In the genomic region with DNA sequence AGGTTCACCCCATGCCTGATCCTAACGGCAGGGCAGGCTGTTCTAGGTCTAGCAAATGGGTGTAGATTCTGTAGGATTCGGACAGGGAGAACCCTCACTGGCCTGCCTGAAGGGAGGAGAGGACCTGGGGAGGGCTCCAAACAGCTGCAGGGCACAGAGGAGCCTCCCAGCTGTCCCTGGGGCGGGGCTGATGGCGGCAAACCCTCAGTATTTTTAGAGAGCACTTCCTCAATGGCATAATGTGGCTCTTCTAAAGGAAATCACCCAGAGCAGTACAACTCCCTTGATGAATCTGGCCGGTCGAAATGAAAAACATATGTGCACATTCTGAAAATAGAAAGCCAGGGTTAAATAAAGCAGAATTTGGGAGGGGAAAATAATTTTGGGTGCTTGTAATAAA, we compare ENCODE assay signal across 12 mouse cellular contexts.
DNase-seq lines count a peak whose midpoint lies in the region; ATAC-seq and TF ChIP-seq lines count a peak whose summit lies in the region.
"Had no signal": no experiment of that assay in that cellular context is flagged by ENCODE, and none has a peak within 500 bp of the region (broad histone marks: within the 10 kb centered on the region; RNA-seq: fewer than 3 reads in every experiment).

No protein-coding gene starts in this region.

- H3K9me3 ChIP-seq in intestine, embryonic 14.5 days (ENCODE audit: control insufficient read depth, low read length), result no peaks in the 10 kb centered on the region
- no peaks in the 10 kb centered on the region for H3K9me3 ChIP-seq in intestine, postnatal 0 days (ENCODE audit: control insufficient read depth)
- H3K9me3 ChIP-seq in limb, embryonic 14.5 days (ENCODE audit: control insufficient read depth, low read length), result no peaks in the 10 kb centered on the region
- no peaks in the 10 kb centered on the region for H3K9me3 ChIP-seq in forebrain, embryonic 13.5 days (replicated peaks)
- no peaks in the 10 kb centered on the region for H3K9me3 ChIP-seq in forebrain, embryonic 11.5 days (ENCODE audit: control insufficient read depth, low read length)
- H3K9me3 ChIP-seq: neural tube, embryonic 13.5 days; stomach, embryonic 15.5 days had no signal

- TF ChIP-seq POLR2A in limb, embryonic 14.5 days (IDR thresholded peaks at IDR 0.05; ENCODE audit: borderline replicate concordance, extremely low read depth, insufficient read depth, insufficient read length), result no peak

- peak; percentile 51 for DNase-seq in intestine, embryonic 14.5 days (ENCODE audit: low spot score)
- peak; percentile 54 for DNase-seq in gastrocnemius, adult 2 months
- DNase-seq in limb, embryonic 14.5 days (ENCODE audit: low spot score), result peak; percentile 39
- peak; percentile 22 to 35 for DNase-seq in thymus, postnatal 36 days
- no peak for DNase-seq in lung, postnatal 14 days
- no peak for DNase-seq in forebrain, embryonic 11.5 days (ENCODE audit: low spot score)
- DNase-seq: cerebellum, adult 9-11 months had no signal

- no peak for TF ChIP-seq CTCF in intestine, postnatal 0 days (IDR thresholded peaks at IDR 0.05; ENCODE audit: low read depth)
- TF ChIP-seq CTCF in gastrocnemius, adult 2 months (IDR thresholded peaks at IDR 0.05), result no peak

- H3K27me3 ChIP-seq in intestine, embryonic 14.5 days (replicated peaks; ENCODE audit: control insufficient read depth, insufficient read depth, low read length), result no peaks in the 10 kb centered on the region
- no peaks in the 10 kb centered on the region; the same call in 1 of the 2 replicates for H3K27me3 ChIP-seq in intestine, postnatal 0 days (replicated peaks; ENCODE audit: control insufficient read depth, insufficient read depth, low read length)
- H3K27me3 ChIP-seq in limb, embryonic 14.5 days (ENCODE audit: control insufficient read depth, insufficient read depth, low read length), result no peaks in the 10 kb centered on the region
- H3K27me3 ChIP-seq in forebrain, embryonic 13.5 days, result no peaks in the 10 kb centered on the region
- H3K27me3 ChIP-seq in forebrain, embryonic 11.5 days (ENCODE audit: control insufficient read depth, insufficient read depth, low read length), result no peaks in the 10 kb centered on the region
- H3K27me3 ChIP-seq: neural tube, embryonic 13.5 days; stomach, embryonic 15.5 days had no signal

- no peak for ATAC-seq in intestine, embryonic 14.5 days (replicated peaks; ENCODE audit: low FRiP score, low TSS enrichment, low read depth)
- no peak for ATAC-seq in intestine, postnatal 0 days
- ATAC-seq in limb, embryonic 14.5 days (ENCODE audit: low FRiP score, low read depth), result peak; percentile 24; the same call in 1 of the 2 replicates
- ATAC-seq in forebrain, embryonic 13.5 days, result no peak
- ATAC-seq in forebrain, embryonic 11.5 days (replicated peaks; ENCODE audit: low FRiP score), result no peak

- 79% methylated on average over 6 of the region's 6 CpGs for WGBS in intestine, embryonic 14.5 days
- WGBS in intestine, postnatal 0 days, result 42% methylated on average over 6 of the region's 6 CpGs
- WGBS in limb, embryonic 14.5 days, result 18% methylated on average over 6 of the region's 6 CpGs
- WGBS in forebrain, embryonic 13.5 days, result 81% methylated on average over 6 of the region's 6 CpGs
- 75% methylated on average over 6 of the region's 6 CpGs for WGBS in forebrain, embryonic 11.5 days

- H3K4me2 ChIP-seq in intestine, embryonic 14.5 days (ENCODE audit: low read length), result no peak overlapping the region
- H3K4me2 ChIP-seq in intestine, postnatal 0 days (replicated peaks; ENCODE audit: low read depth), result no peak overlapping the region
- H3K4me2 ChIP-seq in limb, embryonic 14.5 days (replicated peaks; ENCODE audit: low read depth, low read length, severe bottlenecking), result no peak overlapping the region; the same call in 1 of the 2 replicates
- no peak overlapping the region for H3K4me2 ChIP-seq in forebrain, embryonic 13.5 days
- no peak overlapping the region for H3K4me2 ChIP-seq in forebrain, embryonic 11.5 days (ENCODE audit: low read depth, low read length, severe bottlenecking)
- H3K4me2 ChIP-seq: neural tube, embryonic 13.5 days; stomach, embryonic 15.5 days had no signal

- intact Hi-C loops in gastrocnemius, adult 2 months (cut with DNase I), result no loop called here

- H3K4me3 ChIP-seq in intestine, embryonic 14.5 days (ENCODE audit: low read depth, low read length), result no peak overlapping the region
- H3K4me3 ChIP-seq in intestine, postnatal 0 days (ENCODE audit: low read depth, low read length), result no peak overlapping the region
- no peak overlapping the region for H3K4me3 ChIP-seq in gastrocnemius, adult 2 months
- H3K4me3 ChIP-seq in limb, embryonic 14.5 days (replicated peaks; ENCODE audit: low read length), result no peak overlapping the region
- H3K4me3 ChIP-seq in forebrain, embryonic 13.5 days, result no peak overlapping the region
- no peak overlapping the region for H3K4me3 ChIP-seq in forebrain, embryonic 11.5 days (ENCODE audit: low read depth, low read length)
- H3K4me3 ChIP-seq: neural tube, embryonic 13.5 days; stomach, embryonic 15.5 days had no signal

- H3K4me1 ChIP-seq in intestine, embryonic 14.5 days (replicated peaks; ENCODE audit: control insufficient read depth, insufficient read depth, low read length), result no peaks in the 10 kb centered on the region
- no peaks in the 10 kb centered on the region; the same call in 1 of the 2 replicates for H3K4me1 ChIP-seq in intestine, postnatal 0 days (replicated peaks; ENCODE audit: control insufficient read depth, insufficient read depth, low read length)
- peaks cover 24% of the 10 kb centered on the region for H3K4me1 ChIP-seq in limb, embryonic 14.5 days (ENCODE audit: control insufficient read depth, insufficient read depth, low read length)
- peaks cover 8% of the 10 kb centered on the region for H3K4me1 ChIP-seq in forebrain, embryonic 13.5 days
- no peaks in the 10 kb centered on the region for H3K4me1 ChIP-seq in forebrain, embryonic 11.5 days (replicated peaks; ENCODE audit: control insufficient read depth, insufficient read depth, low read length)

- H3K36me3 ChIP-seq in intestine, embryonic 14.5 days (ENCODE audit: control insufficient read depth, insufficient read depth, low read length), result no peaks in the 10 kb centered on the region
- H3K36me3 ChIP-seq in intestine, postnatal 0 days (ENCODE audit: control insufficient read depth, insufficient read depth), result peaks cover 9% of the 10 kb centered on the region; the same call in 1 of the 2 replicates
- H3K36me3 ChIP-seq in limb, embryonic 14.5 days (ENCODE audit: control insufficient read depth, insufficient read depth, low read length), result peaks cover 9% of the 10 kb centered on the region
- no peaks in the 10 kb centered on the region for H3K36me3 ChIP-seq in forebrain, embryonic 13.5 days (ENCODE audit: poor library complexity, severe bottlenecking)
- H3K36me3 ChIP-seq in forebrain, embryonic 11.5 days (ENCODE audit: control insufficient read depth, insufficient read depth, low read length), result no peaks in the 10 kb centered on the region
- H3K36me3 ChIP-seq: neural tube, embryonic 13.5 days; stomach, embryonic 15.5 days had no signal

- H3K27ac ChIP-seq in intestine, embryonic 14.5 days (ENCODE audit: low read depth), result no peak overlapping the region
- no peak overlapping the region for H3K27ac ChIP-seq in intestine, postnatal 0 days (ENCODE audit: low read depth, low read length)
- H3K27ac ChIP-seq in gastrocnemius, adult 2 months, result peak overlapping the region; percentile 58
- no peak overlapping the region for H3K27ac ChIP-seq in limb, embryonic 14.5 days (replicated peaks; ENCODE audit: low read depth, low read length)
- H3K27ac ChIP-seq in forebrain, embryonic 13.5 days, result no peak overlapping the region
- H3K27ac ChIP-seq in forebrain, embryonic 11.5 days (ENCODE audit: low read depth, low read length), result no peak overlapping the region
- H3K27ac ChIP-seq: macrophage; neural tube, embryonic 13.5 days; stomach, embryonic 15.5 days had no signal

- no peak overlapping the region for H3K9ac ChIP-seq in intestine, embryonic 14.5 days (ENCODE audit: low read length)
- no peak overlapping the region for H3K9ac ChIP-seq in intestine, postnatal 0 days (ENCODE audit: low read depth, low read length)
- H3K9ac ChIP-seq in limb, embryonic 14.5 days (ENCODE audit: low read depth, low read length, severe bottlenecking), result no peak overlapping the region
- no peak overlapping the region for H3K9ac ChIP-seq in forebrain, embryonic 13.5 days
- H3K9ac ChIP-seq in forebrain, embryonic 11.5 days (ENCODE audit: low read length), result no peak overlapping the region
- H3K9ac ChIP-seq: neural tube, embryonic 13.5 days; stomach, embryonic 15.5 days had no signal

Comparison
In these comparisons a context has a peak if more than half of its experiments do, and no peak if none do; other contexts are left out.
1. DNase-seq: peak in intestine, embryonic 14.5 days (single experiment), gastrocnemius, adult 2 months (single experiment), limb, embryonic 14.5 days (single experiment) and thymus, postnatal 36 days (2 of 2); none in lung, postnatal 14 days (single experiment) and forebrain, embryonic 11.5 days (single experiment).